Mouse (Mus musculus) natural killer cell, adult 2 months (primary cell): Measurements from ENCODE around the gene C2cd4b.
"Not testable (repeated sequence)": the region's sequence is repeated elsewhere in the genome, so short reads cannot be mapped to it uniquely, and the experiment has no call there.

Source experiments
- DNase-seq, 2 experiments: peaks; one replicate each; pipeline ENCODE4 v3.0.0; 2022; ENCODE audit warnings: low spot score in 2 of 2

Gene C2cd4b

DNA sequence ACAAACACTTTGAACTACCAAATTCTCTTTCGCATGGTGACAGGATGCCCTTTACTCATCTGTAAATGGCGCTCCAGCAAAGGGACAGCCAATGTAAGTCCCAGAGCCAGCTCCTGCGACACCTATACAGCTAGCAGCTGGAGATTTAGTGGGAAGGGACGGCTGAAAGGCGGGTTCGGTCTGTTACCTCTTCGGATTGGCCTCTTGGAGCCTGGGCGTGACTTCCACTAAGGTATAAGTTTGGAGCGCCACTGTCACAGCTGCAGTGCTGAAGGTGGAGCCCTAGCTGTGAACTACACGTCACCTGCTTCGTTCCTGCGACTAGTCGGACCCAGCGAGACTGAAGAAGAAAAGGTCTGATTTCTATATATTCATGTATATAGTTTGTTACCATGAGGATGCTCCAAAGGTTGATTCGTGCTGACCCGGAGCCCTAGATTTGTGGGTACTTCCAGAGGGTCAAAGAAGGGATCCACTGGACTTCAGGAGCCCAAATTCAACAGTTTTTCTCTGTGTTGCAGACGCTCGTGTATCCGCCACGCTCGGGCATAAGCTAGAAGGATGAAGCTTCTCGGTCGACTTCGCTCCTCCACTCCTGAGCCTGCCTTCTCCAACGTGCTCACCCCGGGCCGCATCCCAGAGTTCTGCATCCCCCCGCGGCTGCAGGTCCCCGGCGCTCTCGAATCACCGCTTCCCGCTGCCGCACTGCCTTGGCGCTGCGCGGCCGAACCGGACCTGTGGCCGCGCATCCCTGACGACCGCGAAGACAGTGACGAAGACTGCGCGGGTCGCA lies at the start of gene C2cd4b:
C2cd4b (plus strand) TSS at position 275 of the 793 bp plus-strand sequence.
- no peak for DNase-seq

DNA sequence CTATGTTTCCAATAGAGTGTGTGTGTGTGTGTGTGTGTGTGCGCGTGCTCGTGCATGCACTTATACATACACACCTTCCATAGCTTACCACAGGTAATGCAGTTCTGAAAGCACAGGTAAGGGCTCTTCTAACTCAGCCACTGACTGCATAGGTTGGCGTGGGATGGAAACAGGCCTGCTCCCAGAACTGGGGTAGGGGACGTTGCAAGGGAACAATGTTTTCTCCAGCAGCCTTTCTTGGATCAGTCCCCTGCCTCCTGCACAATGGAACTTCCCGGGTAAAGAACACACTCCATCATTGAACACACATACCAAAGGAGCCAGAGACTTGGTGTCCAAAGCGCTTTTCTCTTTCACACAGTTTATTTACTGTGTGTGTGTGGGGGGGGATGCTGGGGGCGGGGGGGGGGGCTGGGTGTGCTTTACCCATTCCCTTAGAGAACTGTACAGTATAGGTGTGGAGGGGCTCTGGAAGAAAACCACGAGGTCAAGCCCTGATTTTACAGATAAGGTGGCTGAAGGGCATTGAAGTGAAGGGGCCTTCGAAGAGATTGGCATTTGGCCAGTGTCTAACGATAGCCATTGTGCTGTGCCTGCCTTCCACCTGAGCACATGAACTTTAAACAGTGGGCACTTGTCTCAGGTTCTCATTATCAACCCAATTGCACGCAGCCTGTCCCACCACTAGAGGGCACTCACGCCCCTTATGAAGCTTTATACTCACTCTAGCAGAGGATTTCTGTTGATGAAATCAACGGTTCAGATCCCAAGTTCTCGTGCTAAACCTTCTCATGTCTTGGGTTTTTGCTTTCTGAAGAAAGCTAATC lies 48.0 kb upstream of the C2cd4b start:
- peak; percentile 17 to 21 for DNase-seq

DNA sequence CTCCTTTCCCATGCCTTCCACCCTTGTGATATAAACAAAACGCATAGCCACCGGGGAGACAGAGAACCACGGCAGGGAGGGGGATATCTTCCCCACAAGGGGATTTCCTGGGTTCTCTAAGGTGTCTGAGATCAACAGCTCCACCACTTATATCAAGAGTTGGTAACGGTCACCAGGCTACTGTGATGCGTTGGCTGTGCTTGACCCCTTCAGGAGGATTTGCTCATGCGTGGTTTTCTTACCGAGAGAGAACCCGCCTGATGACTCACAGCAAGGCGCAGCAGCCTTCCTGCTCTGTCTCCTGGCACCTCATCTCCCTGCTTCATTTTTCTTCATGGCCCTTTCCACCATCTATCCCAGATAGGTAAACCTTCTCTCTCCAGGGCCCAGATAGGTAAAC lies 47.1 kb upstream of the C2cd4b start:
- DNase-seq, result no peak

DNA sequence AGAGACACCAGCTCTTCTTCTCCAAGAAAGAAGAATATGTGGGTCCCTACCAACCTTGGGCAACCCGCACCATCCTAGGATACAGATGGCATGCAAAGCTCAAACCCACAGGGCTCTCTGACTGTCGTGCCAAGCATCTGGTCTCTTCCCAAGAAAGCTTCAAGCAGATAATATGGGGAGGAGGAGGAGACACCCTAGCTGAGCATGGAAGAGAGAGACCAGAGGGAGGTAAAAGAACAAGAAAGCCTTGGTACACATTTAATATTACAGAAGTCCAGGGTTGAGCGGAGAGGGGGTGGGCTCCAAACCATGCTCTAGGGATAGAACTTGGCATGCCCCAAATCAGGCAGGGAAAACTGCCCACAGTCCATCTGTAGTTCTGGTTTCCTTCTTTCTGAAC lies 42.2 kb upstream of the C2cd4b start:
- DNase-seq, result no peak

DNA sequence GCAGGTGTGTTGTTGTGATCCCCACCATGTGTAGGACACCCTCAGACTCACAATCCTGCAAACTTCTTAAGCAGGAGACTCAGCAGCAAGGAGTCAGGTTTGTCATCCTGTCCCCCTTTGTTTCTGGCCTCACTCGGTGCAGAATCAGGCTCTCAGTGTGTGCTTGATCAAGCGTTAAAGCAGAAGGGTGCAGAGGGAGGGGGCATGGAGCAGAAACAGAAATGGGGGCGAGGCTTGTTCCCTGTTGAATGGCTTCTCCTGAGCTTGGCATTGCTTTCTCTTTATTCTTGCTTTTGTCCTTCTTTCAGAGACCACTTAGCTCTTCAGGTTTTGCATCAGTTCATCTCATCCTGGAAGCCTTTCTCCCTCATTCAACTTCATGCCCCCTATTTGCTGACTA lies 40.6 kb upstream of the C2cd4b start:
- no peak for DNase-seq

DNA sequence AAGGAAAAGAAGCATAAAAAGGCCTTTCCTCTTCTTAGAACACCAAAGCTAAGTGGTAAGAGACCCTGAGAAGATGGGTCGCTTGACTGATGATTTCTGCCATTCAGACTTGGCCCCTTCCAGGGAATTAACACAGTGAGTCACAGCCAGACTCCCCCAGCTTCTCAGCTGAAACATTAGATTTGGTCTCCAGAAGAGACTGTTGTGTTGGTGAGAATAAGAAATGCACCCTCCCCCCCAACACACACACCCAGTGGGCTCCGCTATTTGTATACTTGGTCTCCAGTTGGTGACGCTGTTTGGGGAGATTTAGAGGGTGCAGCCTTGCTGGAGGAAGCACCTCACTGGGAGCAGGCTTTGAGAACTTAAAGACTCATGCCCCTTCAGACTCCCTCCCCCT lies 39.1 kb upstream of the C2cd4b start:
- DNase-seq, result no peak

DNA sequence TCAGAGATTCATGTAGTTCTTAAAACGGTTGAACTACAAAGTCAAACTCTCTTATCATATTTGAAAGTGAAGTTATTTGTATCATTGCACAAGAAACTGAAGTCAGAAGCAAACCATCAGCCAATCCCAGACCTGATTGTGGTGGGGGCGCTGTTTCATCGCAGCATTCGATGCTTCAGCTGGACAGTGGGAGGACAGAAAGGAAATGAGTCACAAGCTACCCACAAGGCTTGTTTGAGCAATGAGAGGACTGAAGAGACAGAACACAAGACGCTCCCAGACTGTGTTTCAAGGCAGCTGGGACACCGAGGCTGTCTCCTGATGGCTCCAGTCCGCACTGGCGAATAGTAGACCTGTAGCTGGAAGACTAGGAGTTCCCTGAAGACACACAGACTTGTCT lies 36.9 kb upstream of the C2cd4b start:
- DNase-seq, result no peak

DNA sequence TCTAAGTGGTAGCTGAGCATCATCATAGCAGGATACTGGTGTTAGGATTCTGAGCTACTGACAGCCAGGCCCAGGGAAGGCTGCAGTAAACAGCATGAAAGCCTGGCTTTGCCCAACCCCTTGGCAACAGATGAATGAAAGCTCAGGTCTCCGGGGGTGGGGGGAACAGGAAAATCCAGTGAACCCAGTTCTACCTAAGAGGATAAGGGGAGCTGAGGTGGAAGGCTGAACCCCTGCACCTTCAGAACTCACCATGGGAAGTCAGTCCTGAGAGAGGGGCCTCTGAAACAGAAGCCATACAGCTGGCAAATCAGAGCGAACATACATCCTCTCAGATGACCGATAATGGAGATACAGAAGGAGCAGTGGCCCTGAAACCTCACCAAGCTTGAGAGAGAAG lies 34.0 kb upstream of the C2cd4b start:
- no peak for DNase-seq

DNA sequence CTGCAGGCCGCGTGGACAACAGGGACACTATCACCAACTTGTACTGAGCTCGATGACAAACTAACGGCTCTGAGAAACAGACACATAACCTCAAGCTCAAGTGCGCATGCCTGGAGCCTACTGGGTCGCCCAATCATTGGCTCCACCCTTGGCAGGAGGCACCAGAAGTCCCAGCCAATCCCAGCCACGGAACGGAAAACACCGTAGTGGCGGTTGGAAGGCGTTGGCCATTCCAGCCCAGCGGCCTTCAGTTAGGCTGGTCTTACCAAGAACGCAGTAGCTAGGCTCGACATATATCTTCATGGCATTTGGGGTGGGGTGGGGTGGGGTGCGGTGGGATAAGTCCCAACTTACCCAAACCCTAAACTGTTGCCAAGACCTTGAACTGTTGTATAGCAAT lies 25.5 kb upstream of the C2cd4b start:
- no peak for DNase-seq

DNA sequence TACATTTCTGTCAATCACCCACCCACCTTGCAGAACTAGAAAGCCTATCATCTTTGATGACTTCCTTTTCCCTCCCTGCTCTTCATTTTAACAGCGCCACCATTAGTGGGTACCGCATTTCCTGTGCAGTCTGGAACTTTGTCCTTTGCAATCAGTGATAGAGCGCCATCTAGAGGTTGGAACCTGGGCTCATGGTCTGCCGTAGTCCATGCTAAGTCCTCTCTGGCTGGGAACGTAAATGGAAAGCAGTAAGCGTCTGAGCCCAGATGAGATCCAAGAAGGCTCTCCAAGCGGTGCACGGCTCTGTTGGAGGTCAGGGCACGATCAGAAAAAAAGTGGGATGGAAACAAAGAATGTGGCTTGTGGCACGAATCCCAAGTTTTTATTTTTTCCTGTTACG lies 23.8 kb upstream of the C2cd4b start:
- DNase-seq, result no peak

DNA sequence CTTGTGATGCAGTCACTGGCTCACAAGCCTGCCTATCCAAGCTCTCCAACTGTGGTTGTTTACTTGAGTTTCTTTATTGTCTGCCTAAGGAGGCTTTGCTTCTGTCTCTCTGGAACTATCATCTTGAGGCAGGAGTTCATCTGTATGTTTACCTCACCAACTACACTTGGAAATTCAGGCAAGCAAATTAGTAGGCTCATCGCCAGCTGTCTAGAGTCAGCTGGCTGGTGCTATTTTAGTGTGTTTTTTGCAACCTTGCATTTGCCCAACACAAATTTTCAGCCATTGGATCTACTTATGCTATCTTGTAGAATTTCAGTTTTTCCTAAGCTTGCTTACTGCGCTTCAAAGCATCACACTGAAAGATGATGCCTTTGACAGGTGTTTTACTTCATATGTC lies 18.0 kb upstream of the C2cd4b start:
- DNase-seq, result no peak

DNA sequence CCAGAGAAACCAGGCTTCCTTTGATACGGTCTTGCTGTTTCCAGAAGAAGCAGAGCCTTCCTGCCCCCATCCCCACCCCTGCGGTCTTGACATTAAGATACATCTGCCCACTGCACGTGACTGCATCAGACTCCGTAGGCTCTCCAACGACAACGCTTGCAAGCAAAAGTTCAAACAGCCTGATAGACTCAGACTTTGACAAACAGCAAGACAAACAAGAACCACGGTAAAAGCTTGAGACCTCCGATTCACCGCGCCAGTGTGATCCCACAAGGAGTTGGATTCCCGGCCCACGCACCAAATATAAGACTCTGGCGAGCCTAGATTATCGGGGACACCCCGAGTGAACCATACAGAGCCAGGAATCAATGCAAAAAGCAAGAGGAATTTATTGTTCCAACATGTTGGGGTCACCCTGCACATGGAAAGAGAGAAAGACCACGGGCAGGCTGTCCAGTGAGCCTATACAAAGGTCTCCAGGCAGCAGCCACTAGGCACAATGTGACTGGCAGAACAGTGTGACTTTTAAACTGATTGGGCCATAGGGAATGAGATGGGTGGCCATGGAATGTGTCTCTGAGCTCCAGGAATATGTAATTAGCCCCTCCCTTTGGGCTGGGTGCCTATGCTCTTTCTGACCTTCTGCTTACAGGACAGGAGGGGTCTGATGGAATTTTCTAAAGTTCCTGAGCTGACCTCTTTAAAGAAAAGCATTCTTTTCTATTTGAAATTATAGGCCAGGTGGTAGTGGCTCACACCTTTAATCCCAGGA lies 5.6 kb upstream of the C2cd4b start:
- no peak for DNase-seq

DNA sequence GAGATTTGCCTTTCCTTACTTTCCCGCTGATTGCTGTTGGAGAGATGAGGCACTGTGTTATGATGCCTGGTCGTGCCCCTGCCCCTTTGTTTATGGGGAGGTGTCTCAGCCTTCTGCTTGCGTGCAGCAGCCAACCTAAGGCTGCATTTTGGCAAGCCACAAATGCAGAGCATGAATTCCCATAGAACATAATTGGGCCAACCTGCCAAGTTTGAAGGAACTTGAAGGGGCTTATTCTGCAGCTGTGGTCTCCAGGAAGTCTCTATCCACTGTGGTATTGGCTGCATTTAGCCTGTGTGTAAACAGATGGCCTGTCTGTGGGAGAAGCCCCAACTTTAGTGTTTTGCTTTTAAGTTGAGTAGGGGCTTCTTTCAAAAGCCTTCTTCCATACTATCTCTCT lies 4.5 kb upstream of the C2cd4b start:
- DNase-seq, result no peak

DNA sequence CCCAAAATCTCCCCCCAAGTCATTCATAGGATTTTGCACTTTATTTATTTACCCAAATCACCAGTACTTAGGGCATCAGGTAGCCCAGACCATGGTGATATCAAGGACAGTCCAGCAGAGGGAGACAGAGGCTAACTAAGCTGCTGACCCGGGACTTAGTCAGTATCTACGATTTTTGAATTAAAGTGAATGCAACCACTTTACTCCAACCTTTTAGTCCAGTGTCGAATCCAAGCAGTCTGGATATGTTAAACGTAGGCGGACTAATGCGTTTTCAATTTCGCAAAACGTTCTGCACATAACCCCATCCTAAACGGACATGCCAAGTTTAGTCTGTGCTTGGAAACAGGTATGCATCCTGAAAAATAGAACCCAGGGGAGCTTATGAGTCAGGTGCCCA lies 551 bp upstream of the C2cd4b start:
- DNase-seq, result no peak

DNA sequence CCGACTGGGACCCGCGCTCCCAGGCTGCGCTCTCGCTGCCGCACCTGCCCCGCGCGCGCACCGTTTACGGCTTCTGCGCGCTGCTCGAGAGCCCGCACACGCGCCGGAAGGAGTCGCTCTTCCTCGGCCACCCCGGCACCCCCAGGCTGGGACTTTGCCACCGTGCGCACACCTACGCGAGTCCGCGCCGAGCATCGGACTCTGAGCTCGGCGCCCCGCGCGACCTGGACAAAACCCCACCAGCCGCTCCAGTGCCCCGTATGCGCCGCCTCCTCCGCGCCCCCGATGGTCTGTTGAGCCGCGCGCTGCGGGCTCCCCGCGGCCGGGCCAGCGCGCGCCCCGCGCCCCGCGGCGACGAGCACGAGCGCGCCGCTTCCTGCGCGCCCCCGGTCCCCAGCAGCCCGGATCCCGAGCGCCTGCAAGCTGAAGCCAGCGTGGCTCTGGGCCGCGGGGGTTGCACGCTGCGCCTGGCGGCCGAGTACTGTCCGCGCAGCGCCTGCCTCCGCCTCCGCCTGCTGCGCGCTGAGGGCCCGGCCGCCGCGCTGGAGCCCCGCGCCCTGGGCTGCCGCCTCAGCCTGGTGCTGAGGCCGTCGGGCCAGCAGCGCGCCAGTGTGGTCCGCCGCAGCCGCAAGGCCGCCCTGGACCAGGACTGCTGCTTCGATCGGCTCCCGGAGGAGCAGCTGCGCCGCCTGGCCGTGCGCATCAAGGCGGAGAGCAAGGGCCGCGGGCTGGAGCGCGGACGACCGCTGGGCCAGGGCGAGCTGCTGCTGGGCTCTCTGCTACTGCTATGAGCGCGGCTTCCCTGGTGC lies 923 bp downstream of the C2cd4b start:
- DNase-seq, result not testable (repeated sequence)

DNA sequence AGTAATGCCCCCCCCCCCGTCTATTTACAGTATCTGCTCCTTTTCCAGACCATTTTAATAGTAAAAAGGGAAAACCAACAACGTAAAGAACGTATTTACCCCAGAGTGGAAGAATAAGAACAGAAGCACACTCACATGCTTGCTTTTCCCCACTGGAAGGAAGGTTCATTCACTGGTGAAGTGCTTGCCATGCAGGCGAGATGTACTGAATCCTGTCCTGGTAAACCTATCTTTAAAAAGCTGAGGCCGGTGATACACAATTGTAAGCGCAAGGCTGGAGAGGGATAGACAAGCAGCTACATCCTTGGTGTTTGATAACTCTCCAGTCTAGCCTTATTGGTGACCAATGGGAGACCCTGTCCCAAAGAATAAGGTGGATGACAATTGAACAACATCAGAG lies 1.8 kb downstream of the C2cd4b start:
- no peak for DNase-seq

DNA sequence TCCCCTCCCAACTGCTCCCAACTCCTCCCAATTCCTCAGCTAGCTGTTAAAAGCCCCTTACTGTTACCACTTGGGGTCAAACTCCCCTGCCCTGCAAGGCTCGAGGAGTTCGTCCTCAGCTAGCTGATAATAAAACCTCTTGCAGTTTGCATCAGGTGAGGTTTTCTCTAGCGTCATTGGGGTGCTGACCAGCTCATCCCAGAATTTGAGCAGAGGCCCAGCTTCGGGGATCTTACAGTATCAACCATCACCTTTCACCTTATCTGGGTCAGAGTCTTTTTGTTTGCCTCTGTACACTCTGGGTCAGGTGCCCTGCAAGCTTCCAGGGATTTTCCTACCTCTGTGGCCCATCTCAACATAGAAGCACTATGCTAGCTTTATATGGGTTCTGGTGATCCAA lies 4.1 kb downstream of the C2cd4b start:
- DNase-seq, result no peak

DNA sequence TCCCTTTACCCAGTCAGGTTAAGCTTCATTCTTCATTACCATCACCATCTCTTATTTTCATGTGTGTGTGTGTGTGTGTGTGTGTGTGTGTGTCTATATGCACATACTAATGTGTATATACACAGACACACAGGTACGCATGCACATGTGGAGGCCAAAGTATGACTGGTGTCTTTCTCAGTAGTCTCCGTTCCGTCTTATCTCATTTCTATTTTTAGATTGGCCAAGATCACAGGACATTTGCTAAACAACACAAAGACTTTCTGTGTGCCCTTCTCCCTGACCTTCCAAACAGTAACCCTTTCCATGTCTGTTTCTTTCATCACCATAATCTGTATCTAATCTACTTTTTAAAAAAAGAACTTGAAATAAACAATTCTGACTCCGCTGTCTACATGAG lies 7.2 kb downstream of the C2cd4b start:
- DNase-seq, result no peak

DNA sequence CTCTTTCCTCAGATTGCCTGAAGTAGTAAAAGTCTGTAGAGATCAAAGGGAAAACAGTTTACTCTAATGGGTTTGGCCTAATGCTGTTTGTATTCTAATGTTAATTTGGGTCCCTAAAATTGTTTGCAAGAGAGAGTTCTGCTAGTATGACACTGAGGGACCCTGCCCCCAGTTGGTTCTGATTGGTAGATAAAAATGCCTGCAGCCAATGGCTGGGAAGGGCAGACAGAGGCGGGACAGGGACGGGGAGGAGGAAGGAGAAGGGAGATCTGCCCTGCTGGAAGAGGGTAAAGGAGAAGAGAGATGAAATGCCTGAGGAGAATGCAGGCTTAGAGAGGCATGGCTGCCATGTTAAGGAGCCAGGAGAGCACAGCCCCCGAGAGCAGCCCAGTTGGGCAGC lies 7.7 kb downstream of the C2cd4b start:
- DNase-seq, result no peak

DNA sequence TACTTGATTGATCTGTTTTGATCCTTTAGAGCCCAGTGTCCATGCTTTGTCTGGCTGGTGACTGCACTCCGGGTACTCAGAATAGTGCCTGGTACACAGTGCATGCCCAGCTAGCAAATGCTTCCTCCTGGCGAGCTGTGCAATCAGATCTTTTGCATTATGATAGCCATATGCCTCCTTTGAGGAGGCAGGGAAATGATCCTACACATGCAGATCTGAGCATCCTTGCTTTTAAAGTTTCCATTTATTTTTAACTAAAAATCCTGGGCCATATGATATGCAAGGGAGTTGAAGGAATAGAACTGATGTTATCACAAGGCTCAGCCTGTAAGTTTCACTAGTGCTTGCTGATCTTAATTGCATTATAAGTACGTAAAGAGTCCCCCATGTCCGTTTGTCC lies 9.6 kb downstream of the C2cd4b start:
- DNase-seq, result no peak

DNA sequence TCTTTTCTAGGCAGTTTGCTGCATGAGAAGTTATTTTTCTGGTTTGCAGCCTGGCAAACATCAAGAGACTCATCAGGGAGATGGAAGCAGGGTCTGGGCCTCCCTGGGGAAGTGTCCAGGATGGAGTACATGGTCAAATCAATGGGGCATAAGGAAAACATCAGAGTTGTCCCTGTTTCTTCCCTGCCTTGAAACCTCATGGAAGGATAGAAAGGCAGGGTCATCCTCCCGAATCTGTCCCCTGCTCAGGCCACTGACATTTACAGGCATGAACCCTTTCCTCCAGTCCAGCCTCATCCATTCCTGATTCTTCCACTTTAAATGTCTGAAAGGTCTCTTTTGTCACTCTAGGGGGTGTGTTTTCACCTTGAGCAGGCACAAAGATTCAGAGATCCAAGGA lies 10.2 kb downstream of the C2cd4b start:
- DNase-seq, result no peak

DNA sequence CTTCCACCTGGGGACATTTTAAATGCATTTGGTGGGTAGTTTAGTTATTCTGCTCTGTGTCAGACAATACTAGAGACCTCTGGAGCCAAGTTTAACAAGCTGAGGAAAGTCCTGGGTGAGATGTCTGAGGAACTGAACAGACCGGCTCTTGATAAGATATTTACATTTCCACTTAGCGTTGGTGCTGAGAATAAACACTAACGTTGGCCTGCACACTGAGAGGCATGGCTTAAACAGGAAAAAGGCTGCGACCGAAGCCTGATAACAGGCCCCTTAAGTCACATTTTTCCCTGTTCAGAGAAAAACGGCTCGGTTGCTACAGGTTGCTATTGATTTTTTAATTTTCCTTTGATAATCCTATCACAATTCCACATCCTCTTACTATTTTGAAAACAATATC lies 12.1 kb downstream of the C2cd4b start:
- DNase-seq, result no peak
